Mouse (Mus musculus): ENCODE results near the gene Ewsr1. TPM values are rescaled to one million over a fixed set of nuclear protein-coding genes. Genes with fewer than 3 reads are reported as not detected.
A peak's percentile ranks its signal among the peaks of the same experiment; 100 is the strongest.

The Ewsr1 gene
- polyA plus RNA-seq, 1 experiment from 2014 or later: 892 TPM

- Histone ChIP-seq H3K36me3 (peaks cover 3% of the 10 kb centered on the region), H3K9me3 (no peaks in the 10 kb centered on the region), H3K4me3 (no peak overlapping the region), H3K27ac (replicated peaks) (no peak overlapping the region), H3K4me1 (peaks cover 46% of the 10 kb centered on the region), H3K27me3 (peaks cover 70% of the 10 kb centered on the region), H3K9ac (replicated peaks) (no peak overlapping the region), H3K4me2 (replicated peaks) (0 out of 2 replicates have a peak overlapping the region, but pooled peaks have one; percentile 57)
- ATAC-seq (ENCODE audit: low FRiP score, low read depth): no peak
- WGBS: 62% methylated on average over 13 of the region's 13 CpGs
These were observed 36.1 kb downstream of the Ewsr1 start for GRCm38 (mm10) chr11:5062860-5063505.

- Histone ChIP-seq H3K36me3 (no peaks in the 10 kb centered on the region), H3K4me2 (replicated peaks) (peak overlapping the region; percentile 57), H3K9me3 (no peaks in the 10 kb centered on the region), H3K27me3 (peaks cover 77% of the 10 kb centered on the region), H3K4me1 (peaks cover 53% of the 10 kb centered on the region), H3K4me3 (peak overlapping the region; percentile 38), H3K9ac (replicated peaks) (peak overlapping the region; percentile 32; the same call in 1 of the 2 replicates), H3K27ac (replicated peaks) (no peak overlapping the region)
- WGBS: 14% methylated on average over 13 of the region's 13 CpGs
- ATAC-seq (ENCODE audit: low FRiP score, low read depth): no peak
These were observed 36.7 kb downstream of the Ewsr1 start for GRCm38 (mm10) chr11:5062326-5062725.

- WGBS: 1% methylated on average over 55 of the region's 62 CpGs
- peak overlapping the region; percentile 32 for H3K9ac ChIP-seq (replicated peaks)
- H3K4me3 ChIP-seq: peak overlapping the region; percentile 38
- H3K27ac ChIP-seq (replicated peaks): no peak overlapping the region
- peak; percentile 14; the same call in 1 of the 2 replicates for ATAC-seq (ENCODE audit: low FRiP score, low read depth)
- H3K4me2 ChIP-seq (replicated peaks): peak overlapping the region; percentile 57
- peaks cover 84% of the 10 kb centered on the region for H3K27me3 ChIP-seq
- no peaks in the 10 kb centered on the region for H3K9me3 ChIP-seq
- peaks cover 61% of the 10 kb centered on the region for H3K4me1 ChIP-seq
- H3K36me3 ChIP-seq: no peaks in the 10 kb centered on the region
These were observed 37.5 kb downstream of the Ewsr1 start for GRCm38 (mm10) chr11:5061413-5062139.

- Histone ChIP-seq H3K9me3 (no peaks in the 10 kb centered on the region), H3K36me3 (no peaks in the 10 kb centered on the region), H3K4me1 (peaks cover 67% of the 10 kb centered on the region), H3K4me3 (peak overlapping the region; percentile 38), H3K27me3 (peaks cover 91% of the 10 kb centered on the region), H3K4me2 (replicated peaks) (peak overlapping the region; percentile 57), H3K9ac (replicated peaks) (peak overlapping the region; percentile 32), H3K27ac (replicated peaks) (no peak overlapping the region)
- ATAC-seq (ENCODE audit: low FRiP score, low read depth): no peak
- WGBS: 61% methylated on average over 22 of the region's 28 CpGs
These were observed 38.2 kb downstream of the Ewsr1 start for GRCm38 (mm10) chr11:5060756-5061412.

GRCm38 (mm10) chr11:5059704-5060156 is 39.3 kb downstream of the Ewsr1 start:
- Histone ChIP-seq H3K4me3 (no peak overlapping the region), H3K36me3 (no peaks in the 10 kb centered on the region), H3K9me3 (no peaks in the 10 kb centered on the region), H3K27me3 (peaks cover 95% of the 10 kb centered on the region), H3K4me2 (replicated peaks) (no peak overlapping the region), H3K27ac (replicated peaks) (no peak overlapping the region), H3K9ac (replicated peaks) (no peak overlapping the region), H3K4me1 (peaks cover 69% of the 10 kb centered on the region)
- ATAC-seq (ENCODE audit: low FRiP score, low read depth): no peak
- 10% methylated on average over 27 of the region's 27 CpGs for WGBS

GRCm38 (mm10) chr11:5059230-5059629 is 39.8 kb downstream of the Ewsr1 start:
- Histone ChIP-seq H3K36me3 (no peaks in the 10 kb centered on the region), H3K4me3 (0 out of 2 replicates have a peak overlapping the region, but pooled peaks have one; percentile 1), H3K27me3 (peaks cover 90% of the 10 kb centered on the region), H3K9ac (replicated peaks) (no peak overlapping the region), H3K4me1 (peaks cover 64% of the 10 kb centered on the region), H3K27ac (replicated peaks) (no peak overlapping the region), H3K4me2 (replicated peaks) (no peak overlapping the region), H3K9me3 (no peaks in the 10 kb centered on the region)
- ATAC-seq (ENCODE audit: low FRiP score, low read depth): no peak
- 27% methylated on average over 14 of the region's 14 CpGs for WGBS

GRCm38 (mm10) chr11:5058783-5059182 is 40.3 kb downstream of the Ewsr1 start:
- H3K9ac ChIP-seq (replicated peaks): no peak overlapping the region
- no peak for ATAC-seq (ENCODE audit: low FRiP score, low read depth)
- no peaks in the 10 kb centered on the region for H3K36me3 ChIP-seq
- H3K9me3 ChIP-seq: no peaks in the 10 kb centered on the region
- H3K27me3 ChIP-seq: peaks cover 86% of the 10 kb centered on the region
- H3K27ac ChIP-seq (replicated peaks): no peak overlapping the region
- 38% methylated on average over 9 of the region's 9 CpGs for WGBS
- peaks cover 59% of the 10 kb centered on the region for H3K4me1 ChIP-seq
- H3K4me2 ChIP-seq (replicated peaks): no peak overlapping the region
- H3K4me3 ChIP-seq: 0 out of 2 replicates have a peak overlapping the region, but pooled peaks have one; percentile 1

GRCm38 (mm10) chr11:5057856-5058641 is 41.0 kb downstream of the Ewsr1 start, which contains the start of gene Rasl10a:
Rasl10a (plus strand) TSS chr11:5058128.
- WGBS: 2% methylated on average over 76 of the region's 77 CpGs
- no peak for ATAC-seq (ENCODE audit: low FRiP score, low read depth)

GRCm38 (mm10) chr11:5057541-5057855 is 41.6 kb downstream of the Ewsr1 start:
- H3K4me3 ChIP-seq: peak overlapping the region; percentile 40
- H3K36me3 ChIP-seq: no peaks in the 10 kb centered on the region
- peak overlapping the region; percentile 46 for H3K9ac ChIP-seq (replicated peaks)
- peaks cover 73% of the 10 kb centered on the region for H3K27me3 ChIP-seq
- peak overlapping the region; percentile 62 for H3K4me2 ChIP-seq (replicated peaks)
- H3K9me3 ChIP-seq: no peaks in the 10 kb centered on the region
- 11% methylated on average over 8 of the region's 8 CpGs for WGBS
- H3K27ac ChIP-seq (replicated peaks): no peak overlapping the region
- no peak for ATAC-seq (ENCODE audit: low FRiP score, low read depth)
- peaks cover 47% of the 10 kb centered on the region for H3K4me1 ChIP-seq

More at GRCm38 (mm10) chr11:5057856-5058641, 41.0 kb downstream of the Ewsr1 start, which contains the start of gene Rasl10a:
- Histone ChIP-seq H3K27ac (replicated peaks) (no peak within 1 kb of the TSS), H3K4me2 (replicated peaks) (peak within 1 kb of the TSS; percentile 62), H3K9ac (replicated peaks) (peak within 1 kb of the TSS; percentile 46), H3K36me3 (no peaks in the 10 kb centered on the region), H3K9me3 (no peaks in the 10 kb centered on the region), H3K4me3 (peak within 1 kb of the TSS; percentile 40), H3K27me3 (peaks cover 78% of the 10 kb centered on the region), H3K4me1 (peaks cover 52% of the 10 kb centered on the region)

- ATAC-seq (ENCODE audit: low FRiP score, low read depth): no peak
- no peak overlapping the region for H3K27ac ChIP-seq (replicated peaks)
- peaks cover 42% of the 10 kb centered on the region for H3K4me1 ChIP-seq
- no peaks in the 10 kb centered on the region for H3K9me3 ChIP-seq
- H3K4me2 ChIP-seq (replicated peaks): no peak overlapping the region
- no peaks in the 10 kb centered on the region for H3K36me3 ChIP-seq
- H3K27me3 ChIP-seq: peaks cover 69% of the 10 kb centered on the region
- 46% methylated on average over 8 of the region's 8 CpGs for WGBS
- H3K4me3 ChIP-seq: no peak overlapping the region
- no peak overlapping the region for H3K9ac ChIP-seq (replicated peaks)
These were observed 42.0 kb downstream of the Ewsr1 start for GRCm38 (mm10) chr11:5057064-5057463.

Data from midbrain, embryonic 12.5 days (tissue).